Mouse (Mus musculus) myocyte (in vitro differentiated cells): ENCODE data around the gene Sgpp1.

ENCODE experiments used
- MAX ChIP-seq: IDR thresholded peaks from one replicate; pipeline ENCODE4 v1.6.1; 2011; ENCODE audit warnings: low read depth, mild to moderate bottlenecking, control low read depth
- MYOD1 ChIP-seq, 3 experiments: IDR thresholded peaks; one replicate each; pipeline ENCODE4 v1.6.1; 2011; ENCODE audit warnings: control low read depth in 2 of 3, low read depth in 2 of 3, mild to moderate bottlenecking in 2 of 3, moderate library complexity in 1 of 3; ENCODE audit not compliant: insufficient read length in 2 of 3, control insufficient read depth in 1 of 3
- MYOG ChIP-seq, 3 experiments: IDR thresholded peaks; one replicate each; pipeline ENCODE4 v1.6.1; 2011; ENCODE audit warnings: control low read depth in 2 of 3, low read depth in 2 of 3, mild to moderate bottlenecking in 2 of 3; ENCODE audit not compliant: insufficient read length in 2 of 3, control insufficient read depth in 1 of 3, insufficient read depth in 1 of 3
- POLR2A ChIP-seq: IDR thresholded peaks from one replicate; pipeline ENCODE4 v1.6.1; 2011; ENCODE audit warnings: low read depth, mild to moderate bottlenecking, control low read depth, moderate library complexity; ENCODE audit not compliant: insufficient read length

- TF ChIP-seq POLR2A (no peak), MAX (no peak), MYOD1 (IDR thresholded peaks at IDR 0.05; ENCODE audit: control insufficient read depth in 1 of 3, insufficient read length in 2 of 3, low read depth in 2 of 3) (no peak), MYOG (IDR thresholded peaks at IDR 0.05; ENCODE audit: control insufficient read depth in 1 of 3, insufficient read depth in 1 of 3, insufficient read length in 2 of 3, low read depth in 2 of 3) (no peak)
These were observed 13.6 kb downstream of the Sgpp1 start for GRCm38 (mm10) chr12:75721941-75722340.
